Comparison of ENCODE assay signal across 7 mouse cellular contexts in the genomic region with DNA sequence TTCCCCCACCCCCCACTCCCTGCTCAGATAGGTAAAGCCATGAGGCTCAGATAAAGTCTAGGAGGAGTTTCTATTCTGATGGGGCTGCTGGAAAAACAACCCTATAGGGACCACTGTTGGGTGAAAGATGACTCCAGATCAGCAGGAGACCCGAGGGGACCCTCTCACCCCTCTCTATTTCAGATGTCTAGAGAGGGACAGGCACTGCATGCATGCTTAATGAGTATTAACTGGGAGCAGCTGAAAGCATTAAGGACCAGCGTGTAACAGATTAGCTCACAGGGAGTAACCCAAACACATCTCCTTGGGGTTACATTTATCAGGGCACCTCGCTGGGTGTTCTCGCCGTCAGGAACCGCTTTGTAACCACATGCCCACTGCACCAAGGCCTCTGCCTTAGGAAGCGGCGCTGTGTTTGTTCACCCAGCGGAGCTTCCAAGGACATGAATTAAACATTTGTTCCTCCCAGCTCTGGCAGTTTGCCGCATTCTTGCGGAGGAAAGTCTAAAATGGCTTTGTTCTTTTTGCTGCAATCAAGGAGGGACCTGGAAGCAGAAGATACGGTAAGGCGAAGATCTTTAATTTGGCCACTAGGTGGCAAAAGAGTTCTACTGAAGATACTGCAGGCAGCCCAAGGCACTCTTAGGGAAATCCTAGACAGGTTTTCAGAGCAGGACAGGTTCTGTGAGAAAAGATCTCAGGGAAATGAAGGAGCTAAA.
DNase-seq lines count a peak whose midpoint lies in the region; ATAC-seq and TF ChIP-seq lines count a peak whose summit lies in the region.

No protein-coding gene starts in this region.

- ATAC-seq in intestine, postnatal 0 days: peak; percentile 72

- no peaks in the 10 kb centered on the region for H3K9me3 ChIP-seq in intestine, postnatal 0 days (ENCODE audit: control insufficient read depth)
- no peaks in the 10 kb centered on the region for H3K9me3 ChIP-seq in midbrain, embryonic 10.5 days (replicated peaks)

- H3K27ac ChIP-seq in intestine, postnatal 0 days (ENCODE audit: low read depth, low read length): peak overlapping the region; percentile 15; the same call in 1 of the 2 replicates
- peak overlapping the region; percentile 84 for H3K27ac ChIP-seq in midbrain, embryonic 10.5 days (replicated peaks)

- peak; percentile 66 for DNase-seq in adrenal gland, adult 8-10 months
- DNase-seq in embryo, embryonic 10.5 days (ENCODE audit: low spot score): peak; percentile 93
- peak; percentile 19 for DNase-seq in gastrocnemius, postnatal 25 days
- DNase-seq in left cerebral cortex, postnatal 36 days (ENCODE audit: low spot score in 2 of 2): peak; percentile 72 to 79
- DNase-seq in midbrain, embryonic 10.5 days (ENCODE audit: low spot score): peak; percentile 73
- DNase-seq in right cerebral cortex, postnatal 36 days (ENCODE audit: low spot score in 2 of 2): peak; percentile 64 to 79

- H3K4me3 ChIP-seq in intestine, postnatal 0 days (ENCODE audit: low read depth, low read length): peak overlapping the region; percentile 16; the same call in 1 of the 2 replicates
- H3K4me3 ChIP-seq in midbrain, embryonic 10.5 days: peak overlapping the region; percentile 50

- no peak overlapping the region for H3K9ac ChIP-seq in intestine, postnatal 0 days (ENCODE audit: low read depth, low read length)

- H3K27me3 ChIP-seq in intestine, postnatal 0 days (replicated peaks; ENCODE audit: control insufficient read depth, insufficient read depth, low read length): no peaks in the 10 kb centered on the region
- peaks cover 18% of the 10 kb centered on the region for H3K27me3 ChIP-seq in midbrain, embryonic 10.5 days (ENCODE audit: low read depth, poor library complexity, severe bottlenecking)

- peak overlapping the region; percentile 58 for H3K4me2 ChIP-seq in intestine, postnatal 0 days (replicated peaks; ENCODE audit: low read depth)

- TF ChIP-seq CTCF in intestine, postnatal 0 days (IDR thresholded peaks at IDR 0.05; ENCODE audit: low read depth): peak; percentile 92

- H3K4me1 ChIP-seq in intestine, postnatal 0 days (replicated peaks; ENCODE audit: control insufficient read depth, insufficient read depth, low read length): 0 out of 2 replicates have a peak, but pooled peaks cover 3% of the 10 kb centered on the region
- H3K4me1 ChIP-seq in midbrain, embryonic 10.5 days: peaks cover 22% of the 10 kb centered on the region

- 3% methylated on average over 13 of the region's 13 CpGs for WGBS in intestine, postnatal 0 days
- WGBS in midbrain, embryonic 10.5 days: 1% methylated on average over 13 of the region's 13 CpGs

- no peaks in the 10 kb centered on the region for H3K36me3 ChIP-seq in intestine, postnatal 0 days (ENCODE audit: control insufficient read depth, insufficient read depth)
- H3K36me3 ChIP-seq in midbrain, embryonic 10.5 days: no peaks in the 10 kb centered on the region

- intact Hi-C loops in left cerebral cortex, postnatal 36 days (cut with DNase I): loop anchor here (5.0 kb wide), 3 partner anchors 140 to 620 kb away; no protein-coding TSS in a partner anchor

Comparison
In these comparisons a context has a peak if more than half of its experiments do, and no peak if none do; other contexts are left out.
1. Peak in every context shown above with its lines: DNase-seq, ATAC-seq, H3K4me3 ChIP-seq and H3K27ac ChIP-seq.
2. DNase-seq: peak in every context shown above with its lines; median percentile 93 in embryo, embryonic 10.5 days; 76 in left cerebral cortex, postnatal 36 days; 73 in midbrain, embryonic 10.5 days; 72 in right cerebral cortex, postnatal 36 days; 66 in adrenal gland, adult 8-10 months; 19 in gastrocnemius, postnatal 25 days.